8 mouse cellular contexts compared by ENCODE assay signal in the genomic region with DNA sequence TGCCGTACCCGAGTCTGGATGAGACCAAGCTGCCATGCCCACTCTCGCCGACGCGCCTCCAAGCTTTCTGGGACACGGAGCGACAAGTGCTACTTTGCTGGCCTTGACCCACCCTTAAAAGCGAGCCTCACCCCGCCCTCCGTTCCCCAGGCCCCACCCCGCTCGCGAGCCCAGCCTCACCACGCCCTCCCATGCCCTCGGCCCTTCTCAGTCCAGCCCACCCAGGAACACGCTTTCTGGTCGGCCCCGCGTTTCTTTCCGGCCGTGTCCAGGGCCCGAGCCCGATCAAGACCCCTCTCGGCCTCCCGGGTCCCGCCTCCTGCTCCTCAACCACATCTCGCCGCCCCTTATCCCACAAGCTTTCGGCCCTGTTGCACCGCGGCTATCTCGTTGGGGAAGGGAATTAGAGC. TPM values are rescaled to one million over a fixed set of nuclear protein-coding genes. Genes with fewer than 3 reads are reported as not detected.
DNase-seq lines count a peak whose midpoint lies in the region; ATAC-seq and TF ChIP-seq lines count a peak whose summit lies in the region.

No protein-coding gene starts in this region.

- peak overlapping the region; percentile 93 to 94 for H3K4me3 ChIP-seq in ES-E14 (ENCODE audit: insufficient read depth in 1 of 2, low read depth in 1 of 2, low read length in 2 of 2, poor library complexity in 1 of 2, severe bottlenecking in 1 of 2)
- H3K4me3 ChIP-seq in bone marrow, adult 2 months (replicated peaks; ENCODE audit: control insufficient read depth, low read depth, low read length), result peak overlapping the region; percentile 94
- peak overlapping the region; percentile 66 for H3K4me3 ChIP-seq in forebrain, embryonic 15.5 days
- H3K4me3 ChIP-seq in layer of hippocampus, adult 2 months, result peak overlapping the region; percentile 98

- H3K27ac ChIP-seq in ES-E14 (ENCODE audit: insufficient read depth, low read depth, low read length, poor library complexity, severe bottlenecking), result peak overlapping the region; percentile 94
- H3K27ac ChIP-seq in bone marrow, adult 2 months (ENCODE audit: control insufficient read depth, insufficient read depth, low read depth, low read length, poor library complexity), result peak overlapping the region; percentile 97
- peak overlapping the region; percentile 94 for H3K27ac ChIP-seq in forebrain, embryonic 15.5 days (replicated peaks)
- peak overlapping the region; percentile 99 for H3K27ac ChIP-seq in layer of hippocampus, adult 2 months

- H3K27me3 ChIP-seq in forebrain, embryonic 15.5 days, result no peaks in the 10 kb centered on the region

- in situ Hi-C loops in ES-E14 (cut with MboI; ENCODE audit: low sequenced_read_pairs in 2 of 2, unreplicated experiment in 2 of 2), result no loop called here

- peak; percentile 13; the same call in 1 of the 2 replicates for TF ChIP-seq CTCF in bone marrow, adult 2 months (IDR thresholded peaks at IDR 0.05; ENCODE audit: control insufficient read depth, insufficient read depth, low read length)
- TF ChIP-seq CTCF in layer of hippocampus, adult 2 months (conservative IDR thresholded peaks at IDR 0.05), result peak; percentile 35

- peak; percentile 26; the same call in 1 of the 2 replicates for ATAC-seq in forebrain, embryonic 15.5 days (replicated peaks)

- no peaks in the 10 kb centered on the region for H3K9me3 ChIP-seq in ES-E14 (ENCODE audit: control insufficient read depth, insufficient read depth, low read depth, low read length)
- no peaks in the 10 kb centered on the region for H3K9me3 ChIP-seq in forebrain, embryonic 15.5 days

- peak overlapping the region; percentile 98 for H3K9ac ChIP-seq in ES-E14 (ENCODE audit: insufficient read depth, low read depth, low read length, poor library complexity, severe bottlenecking)
- peak overlapping the region; percentile 81 for H3K9ac ChIP-seq in forebrain, embryonic 15.5 days (replicated peaks)

- peak; percentile 80 for DNase-seq in ES-E14 (ENCODE audit: low read depth, low spot score)
- peak; percentile 82 for DNase-seq in heart, postnatal 25 days (ENCODE audit: low spot score)
- peak; percentile 46 to 57 for DNase-seq in layer of hippocampus, adult 2 months (ENCODE audit: low spot score in 2 of 2)
- peak; percentile 94 for DNase-seq in lung, postnatal 36 days
- DNase-seq in retina, embryonic 14.5 days (ENCODE audit: low spot score), result peak; percentile 83
- DNase-seq in urinary bladder, adult 2 months (ENCODE audit: low spot score), result peak; percentile 84

- peak overlapping the region; percentile 64 for H3K4me2 ChIP-seq in forebrain, embryonic 15.5 days (replicated peaks)

- TF ChIP-seq POLR2A in bone marrow, adult 2 months (IDR thresholded peaks at IDR 0.05; ENCODE audit: borderline replicate concordance, control insufficient read depth, low read depth, low read length), result peak; percentile 97

- 0% methylated on average over 33 of the region's 33 CpGs for WGBS in bone marrow, adult 2 months
- WGBS in forebrain, embryonic 15.5 days, result under 1% methylated on average over 33 of the region's 33 CpGs

- intact Hi-C loops in heart, postnatal 25 days (cut with DNase I), result loop anchor here (5.0 kb wide), 1 partner anchor 42 kb away; the partner anchor contains the start of gene Cbx1

- H3K4me1 ChIP-seq in ES-E14 (ENCODE audit: control insufficient read depth in 2 of 2, insufficient read depth in 2 of 2, low read length in 2 of 2, poor library complexity in 1 of 2), result peaks cover 9 to 18% of the 10 kb centered on the region in 2 experiments; a peak in 3 of 4 replicates
- no peaks in the 10 kb centered on the region; the same call in 1 of the 2 replicates for H3K4me1 ChIP-seq in bone marrow, adult 2 months (ENCODE audit: control insufficient read depth, insufficient read depth, low read length)
- H3K4me1 ChIP-seq in forebrain, embryonic 15.5 days, result peaks cover 52% of the 10 kb centered on the region

- peaks cover 18% of the 10 kb centered on the region for H3K36me3 ChIP-seq in ES-E14 (ENCODE audit: control insufficient read depth, insufficient read depth, low read length, poor library complexity, severe bottlenecking)
- peaks cover 14% of the 10 kb centered on the region; the same call in 1 of the 2 replicates for H3K36me3 ChIP-seq in forebrain, embryonic 15.5 days

TF ChIP-seq in ES-E14, 5 proteins besides CTCF, POLR2A, EP300 and RAD21:
- 0 out of 2 replicates have a peak, but pooled peaks have one; percentile 37 for TF ChIP-seq HCFC1 (IDR thresholded peaks at IDR 0.05; ENCODE audit: borderline replicate concordance, insufficient read depth, low read length)
- no peak for TF ChIP-seq ZNF384 (IDR thresholded peaks at IDR 0.05; ENCODE audit: low read depth, low read length)

RNA-seq across cellular contexts. Expression of gene Nfe2l1, which starts 0.4 kb away (rescaled TPM):
- total RNA-seq in ES-E14 (2012; rRNA removed), result 166 and 208 TPM in 2 replicates
- 36.7 and 54.1 TPM in 2 replicates for polyA plus RNA-seq in bone marrow, adult 2 months (2011; ENCODE audit: insufficient read depth, insufficient read length, low replicate concordance, missing spikeins)
- polyA plus RNA-seq in forebrain, embryonic 15.5 days (2015; fragmentation: Nextera tagmentation; extraction: Ambion mirVana), result 55.7 and 59.6 TPM in 2 replicates
- total RNA-seq in heart, postnatal 25 days (2021), result 100 to 1,000 TPM; 346 to 370 TPM
- total RNA-seq in layer of hippocampus, adult 2 months (2021), result 100 to 1,000 TPM; 221 to 229 TPM
- 120 and 137 TPM in 2 replicates for polyA plus RNA-seq in urinary bladder, adult 2 months (2012; rRNA removed)

RNA-seq across cellular contexts. Expression of gene Copz2, which starts 20.3 kb away (rescaled TPM):
- total RNA-seq in ES-E14 (2012; rRNA removed), result 2.5 and 5.5 TPM in 2 replicates
- polyA plus RNA-seq in bone marrow, adult 2 months (2011; ENCODE audit: insufficient read depth, insufficient read length, low replicate concordance, missing spikeins), result 6.0 and 19.2 TPM in 2 replicates
- polyA plus RNA-seq in forebrain, embryonic 15.5 days (2015; fragmentation: Nextera tagmentation; extraction: Ambion mirVana), result 12.2 and 13.5 TPM in 2 replicates
- total RNA-seq in heart, postnatal 25 days (2021), result 10 to 100 TPM; 33.4 to 37.5 TPM
- total RNA-seq in layer of hippocampus, adult 2 months (2021), result 1 to 10 TPM; 5.9 to 7.0 TPM
- polyA plus RNA-seq in urinary bladder, adult 2 months (2012; rRNA removed), result 111 and 117 TPM in 2 replicates

RNA-seq across cellular contexts. Expression of gene Cbx1, which starts 40.5 kb away (rescaled TPM):
- total RNA-seq in ES-E14 (2012; rRNA removed), result 112 and 153 TPM in 2 replicates
- 43.1 and 60.2 TPM in 2 replicates for polyA plus RNA-seq in bone marrow, adult 2 months (2011; ENCODE audit: insufficient read depth, insufficient read length, low replicate concordance, missing spikeins)
- 102 and 108 TPM in 2 replicates for polyA plus RNA-seq in forebrain, embryonic 15.5 days (2015; fragmentation: Nextera tagmentation; extraction: Ambion mirVana)
- 10 to 100 TPM; 36.6 to 39.0 TPM for total RNA-seq in heart, postnatal 25 days (2021)
- 10 to 100 TPM; 44.6 to 47.4 TPM for total RNA-seq in layer of hippocampus, adult 2 months (2021)
- 43.6 and 46.4 TPM in 2 replicates for polyA plus RNA-seq in urinary bladder, adult 2 months (2012; rRNA removed)

RNA-seq across cellular contexts. Expression of gene Snx11, which starts 52.0 kb away (rescaled TPM):
- total RNA-seq in ES-E14 (2012; rRNA removed), result 55.6 and 57.6 TPM in 2 replicates
- polyA plus RNA-seq in bone marrow, adult 2 months (2011; ENCODE audit: insufficient read depth, insufficient read length, low replicate concordance, missing spikeins), result 27.5 and 37.0 TPM in 2 replicates
- 45.4 and 45.8 TPM in 2 replicates for polyA plus RNA-seq in forebrain, embryonic 15.5 days (2015; fragmentation: Nextera tagmentation; extraction: Ambion mirVana)
- total RNA-seq in heart, postnatal 25 days (2021), result 10 to 100 TPM; 12.1 to 13.4 TPM
- total RNA-seq in layer of hippocampus, adult 2 months (2021), result 10 to 100 TPM; 52.5 to 56.7 TPM
- 26.0 and 30.0 TPM in 2 replicates for polyA plus RNA-seq in urinary bladder, adult 2 months (2012; rRNA removed)

Comparison
In these comparisons a context has a peak if more than half of its experiments do, and no peak if none do; other contexts are left out.
1. Peak in every context shown above with its lines: DNase-seq, ATAC-seq, H3K4me3 ChIP-seq and H3K27ac ChIP-seq.